Mouse (Mus musculus): ENCODE results near the gene Cubn. TPM values are rescaled to one million over a fixed set of nuclear protein-coding genes. Genes with fewer than 3 reads are reported as not detected.

Gene Cubn
- 0.20 and 0.32 TPM in 2 replicates for polyA plus RNA-seq (2014; fragmentation: Nextera tagmentation; extraction: Ambion mirVana)

- no peaks in the 10 kb centered on the region for H3K4me1 ChIP-seq (ENCODE audit: control insufficient read depth, insufficient read depth, low read length)
- H3K36me3 ChIP-seq (replicated peaks; ENCODE audit: control insufficient read depth, insufficient read depth, low read depth, low read length) = no peaks in the 10 kb centered on the region
- no peaks in the 10 kb centered on the region for H3K27me3 ChIP-seq (ENCODE audit: control insufficient read depth, insufficient read depth, low read length)
- H3K9ac ChIP-seq (replicated peaks; ENCODE audit: low read length) = no peak within 1 kb of the TSS
- no peak for ATAC-seq (replicated peaks; ENCODE audit: insufficient number of reproducible peaks, low FRiP score, low TSS enrichment, low read depth)
- H3K27ac ChIP-seq (replicated peaks; ENCODE audit: low read depth, low read length) = no peak within 1 kb of the TSS
- H3K4me2 ChIP-seq (ENCODE audit: low read depth, low read length) = no peak within 1 kb of the TSS
- H3K9me3 ChIP-seq (replicated peaks; ENCODE audit: control insufficient read depth, low read length) = no peaks in the 10 kb centered on the region
- DNase-seq (ENCODE audit: low spot score) = peak; percentile 14
- no peak within 1 kb of the TSS for H3K4me3 ChIP-seq (ENCODE audit: low read depth, low read length)
- 33% methylated on average over 8 of the region's 8 CpGs for WGBS
Observed at GRCm38 (mm10) chr2:13491734-13492133, at the start of gene Cubn. Gene Cubn (minus strand): TSS chr2:13491813.

- Histone ChIP-seq H3K27ac (replicated peaks; ENCODE audit: low read depth, low read length) (no peak overlapping the region), H3K4me3 (ENCODE audit: low read depth, low read length) (no peak overlapping the region), H3K27me3 (ENCODE audit: control insufficient read depth, insufficient read depth, low read length) (no peaks in the 10 kb centered on the region), H3K4me1 (ENCODE audit: control insufficient read depth, insufficient read depth, low read length) (no peaks in the 10 kb centered on the region), H3K4me2 (ENCODE audit: low read depth, low read length) (no peak overlapping the region), H3K9me3 (replicated peaks; ENCODE audit: control insufficient read depth, low read length) (no peaks in the 10 kb centered on the region), H3K9ac (replicated peaks; ENCODE audit: low read length) (no peak overlapping the region), H3K36me3 (replicated peaks; ENCODE audit: control insufficient read depth, insufficient read depth, low read depth, low read length) (no peaks in the 10 kb centered on the region)
- no peak for DNase-seq (ENCODE audit: low spot score)
- ATAC-seq (replicated peaks; ENCODE audit: insufficient number of reproducible peaks, low FRiP score, low TSS enrichment, low read depth) = no peak
- 89% methylated on average over 1 of the region's 1 CpGs for WGBS
Observed at GRCm38 (mm10) chr2:13539860-13540259, 48.2 kb upstream of the Cubn start.

- H3K9me3 ChIP-seq (replicated peaks; ENCODE audit: control insufficient read depth, low read length) = no peaks in the 10 kb centered on the region
- ATAC-seq (replicated peaks; ENCODE audit: insufficient number of reproducible peaks, low FRiP score, low TSS enrichment, low read depth) (no peak), DNase-seq (ENCODE audit: low spot score) (no peak)
- H3K27me3 ChIP-seq (ENCODE audit: control insufficient read depth, insufficient read depth, low read length) = no peaks in the 10 kb centered on the region
- H3K9ac ChIP-seq (replicated peaks; ENCODE audit: low read length) = no peak overlapping the region
- H3K4me2 ChIP-seq (ENCODE audit: low read depth, low read length) = no peak overlapping the region
- H3K4me1 ChIP-seq (ENCODE audit: control insufficient read depth, insufficient read depth, low read length) = no peaks in the 10 kb centered on the region
- WGBS = 69% methylated on average over 6 of the region's 6 CpGs
- H3K36me3 ChIP-seq (replicated peaks; ENCODE audit: control insufficient read depth, insufficient read depth, low read depth, low read length) = no peaks in the 10 kb centered on the region
- no peak overlapping the region for H3K4me3 ChIP-seq (ENCODE audit: low read depth, low read length)
- H3K27ac ChIP-seq (replicated peaks; ENCODE audit: low read depth, low read length) = no peak overlapping the region
Observed at GRCm38 (mm10) chr2:13538704-13539377, 47.2 kb upstream of the Cubn start.

GRCm38 (mm10) chr2:13538258-13538657 lies 46.6 kb upstream of the Cubn start:
- no peak for ATAC-seq (replicated peaks; ENCODE audit: insufficient number of reproducible peaks, low FRiP score, low TSS enrichment, low read depth)
- 77% methylated on average over 2 of the region's 2 CpGs for WGBS
- no peaks in the 10 kb centered on the region for H3K36me3 ChIP-seq (replicated peaks; ENCODE audit: control insufficient read depth, insufficient read depth, low read depth, low read length)
- H3K27me3 ChIP-seq (ENCODE audit: control insufficient read depth, insufficient read depth, low read length) = no peaks in the 10 kb centered on the region
- DNase-seq (ENCODE audit: low spot score) = no peak
- H3K27ac ChIP-seq (replicated peaks; ENCODE audit: low read depth, low read length) = no peak overlapping the region
- H3K4me2 ChIP-seq (ENCODE audit: low read depth, low read length) = no peak overlapping the region
- H3K9me3 ChIP-seq (replicated peaks; ENCODE audit: control insufficient read depth, low read length) = no peaks in the 10 kb centered on the region
- no peak overlapping the region for H3K9ac ChIP-seq (replicated peaks; ENCODE audit: low read length)
- no peak overlapping the region for H3K4me3 ChIP-seq (ENCODE audit: low read depth, low read length)
- H3K4me1 ChIP-seq (ENCODE audit: control insufficient read depth, insufficient read depth, low read length) = no peaks in the 10 kb centered on the region

GRCm38 (mm10) chr2:13537733-13538132 lies 46.1 kb upstream of the Cubn start:
- no peaks in the 10 kb centered on the region for H3K4me1 ChIP-seq (ENCODE audit: control insufficient read depth, insufficient read depth, low read length)
- no peaks in the 10 kb centered on the region for H3K9me3 ChIP-seq (replicated peaks; ENCODE audit: control insufficient read depth, low read length)
- H3K9ac ChIP-seq (replicated peaks; ENCODE audit: low read length) = no peak overlapping the region
- no peak overlapping the region for H3K27ac ChIP-seq (replicated peaks; ENCODE audit: low read depth, low read length)
- H3K36me3 ChIP-seq (replicated peaks; ENCODE audit: control insufficient read depth, insufficient read depth, low read depth, low read length) = no peaks in the 10 kb centered on the region
- DNase-seq (ENCODE audit: low spot score) (no peak), ATAC-seq (replicated peaks; ENCODE audit: insufficient number of reproducible peaks, low FRiP score, low TSS enrichment, low read depth) (no peak)
- H3K4me2 ChIP-seq (ENCODE audit: low read depth, low read length) = no peak overlapping the region
- no peaks in the 10 kb centered on the region for H3K27me3 ChIP-seq (ENCODE audit: control insufficient read depth, insufficient read depth, low read length)
- no peak overlapping the region for H3K4me3 ChIP-seq (ENCODE audit: low read depth, low read length)
- WGBS = 6% methylated on average over 2 of the region's 2 CpGs

GRCm38 (mm10) chr2:13536747-13537146 lies 45.1 kb upstream of the Cubn start:
- H3K4me3 ChIP-seq (ENCODE audit: low read depth, low read length) = no peak overlapping the region
- H3K9ac ChIP-seq (replicated peaks; ENCODE audit: low read length) = no peak overlapping the region
- H3K4me1 ChIP-seq (ENCODE audit: control insufficient read depth, insufficient read depth, low read length) = no peaks in the 10 kb centered on the region
- H3K9me3 ChIP-seq (replicated peaks; ENCODE audit: control insufficient read depth, low read length) = no peaks in the 10 kb centered on the region
- no peak overlapping the region for H3K4me2 ChIP-seq (ENCODE audit: low read depth, low read length)
- ATAC-seq (replicated peaks; ENCODE audit: insufficient number of reproducible peaks, low FRiP score, low TSS enrichment, low read depth) (no peak), DNase-seq (ENCODE audit: low spot score) (no peak)
- no peaks in the 10 kb centered on the region for H3K27me3 ChIP-seq (ENCODE audit: control insufficient read depth, insufficient read depth, low read length)
- no peak overlapping the region for H3K27ac ChIP-seq (replicated peaks; ENCODE audit: low read depth, low read length)
- H3K36me3 ChIP-seq (replicated peaks; ENCODE audit: control insufficient read depth, insufficient read depth, low read depth, low read length) = no peaks in the 10 kb centered on the region

- ATAC-seq (replicated peaks; ENCODE audit: insufficient number of reproducible peaks, low FRiP score, low TSS enrichment, low read depth) = no peak
- Histone ChIP-seq H3K4me1 (ENCODE audit: control insufficient read depth, insufficient read depth, low read length) (no peaks in the 10 kb centered on the region), H3K4me2 (ENCODE audit: low read depth, low read length) (no peak overlapping the region), H3K27ac (replicated peaks; ENCODE audit: low read depth, low read length) (no peak overlapping the region), H3K9ac (replicated peaks; ENCODE audit: low read length) (no peak overlapping the region), H3K27me3 (ENCODE audit: control insufficient read depth, insufficient read depth, low read length) (no peaks in the 10 kb centered on the region), H3K9me3 (replicated peaks; ENCODE audit: control insufficient read depth, low read length) (no peaks in the 10 kb centered on the region), H3K36me3 (replicated peaks; ENCODE audit: control insufficient read depth, insufficient read depth, low read depth, low read length) (no peaks in the 10 kb centered on the region), H3K4me3 (ENCODE audit: low read depth, low read length) (no peak overlapping the region)
- WGBS = 88% methylated on average over 6 of the region's 6 CpGs
- DNase-seq (ENCODE audit: low spot score) = no peak
Observed at GRCm38 (mm10) chr2:13530639-13531038, 39.0 kb upstream of the Cubn start.

- no peaks in the 10 kb centered on the region for H3K9me3 ChIP-seq (replicated peaks; ENCODE audit: control insufficient read depth, low read length)
- DNase-seq (ENCODE audit: low spot score) (no peak), ATAC-seq (replicated peaks; ENCODE audit: insufficient number of reproducible peaks, low FRiP score, low TSS enrichment, low read depth) (no peak)
- H3K4me3 ChIP-seq (ENCODE audit: low read depth, low read length) = no peak overlapping the region
- H3K27ac ChIP-seq (replicated peaks; ENCODE audit: low read depth, low read length) = no peak overlapping the region
- H3K9ac ChIP-seq (replicated peaks; ENCODE audit: low read length) = no peak overlapping the region
- no peaks in the 10 kb centered on the region for H3K36me3 ChIP-seq (replicated peaks; ENCODE audit: control insufficient read depth, insufficient read depth, low read depth, low read length)
- H3K4me2 ChIP-seq (ENCODE audit: low read depth, low read length) = no peak overlapping the region
- WGBS = 95% methylated on average over 3 of the region's 3 CpGs
- H3K27me3 ChIP-seq (ENCODE audit: control insufficient read depth, insufficient read depth, low read length) = no peaks in the 10 kb centered on the region
- H3K4me1 ChIP-seq (ENCODE audit: control insufficient read depth, insufficient read depth, low read length) = no peaks in the 10 kb centered on the region
Observed at GRCm38 (mm10) chr2:13529253-13529933, 37.8 kb upstream of the Cubn start.

Measured in embryonic facial prominence, embryonic 11.5 days (tissue).